Mouse (Mus musculus) olfactory bulb, adult 2 months (tissue): ENCODE results near the gene Mcrip2. TPM values are rescaled to one million over a fixed set of nuclear protein-coding genes. Genes with fewer than 3 reads are reported as not detected.
"Not testable (repeated sequence)": the region's sequence is repeated elsewhere in the genome, so short reads cannot be mapped to it uniquely, and the experiment has no call there.

Experiments
- H3K27ac ChIP-seq: fragments of 200-500 bp; 2 replicates; pipeline ENCODE4 v1.5.1; 2012; ENCODE audit warnings: low read depth, low read length; ENCODE audit not compliant: insufficient read depth
- H3K4me1 ChIP-seq: fragments of 200-500 bp; 2 replicates; pipeline ENCODE4 v1.6.1; 2012; ENCODE audit warnings: low read length; ENCODE audit not compliant: control insufficient read depth, insufficient read depth
- H3K4me3 ChIP-seq: fragments of 200-500 bp; 2 replicates; pipeline ENCODE4 v1.5.1; 2012; ENCODE audit warnings: mild to moderate bottlenecking, low read depth, low read length, moderate library complexity; ENCODE audit not compliant: insufficient read depth
- CTCF ChIP-seq: fragments of 200-500 bp; IDR thresholded peaks from 2 replicates; pipeline ENCODE4 v1.5.1; 2012; ENCODE audit warnings: low read depth, mild to moderate bottlenecking, low read length, moderate library complexity; ENCODE audit not compliant: insufficient read depth
- POLR2A ChIP-seq: fragments of 200-500 bp; IDR thresholded peaks from 2 replicates; pipeline ENCODE4 v1.6.1; 2012; ENCODE audit warnings: mild to moderate bottlenecking, low read depth, low read length, moderate library complexity; ENCODE audit not compliant: insufficient read depth
- WGBS: fragments of 180-500 bp; shearing (Covaris S2); methylation state at CpG from one replicate; pipeline ENCODE4 v1.1.7; 2018; 5-methylcytosine and 5-hydroxymethylcytosine counted together
- polyA plus RNA-seq: library from polyadenylated mRNA; stranded (reverse); fragments of >200 nt; gene quantifications from 2 replicates; pipeline ENCODE4 v1.2.4, GENCODE M21; 2012; ENCODE audit warnings: low replicate concordance; ENCODE audit not compliant: missing spikeins, insufficient read depth, insufficient read length

Gene Mcrip2
- polyA plus RNA-seq, 1 experiment: not detected

DNA sequence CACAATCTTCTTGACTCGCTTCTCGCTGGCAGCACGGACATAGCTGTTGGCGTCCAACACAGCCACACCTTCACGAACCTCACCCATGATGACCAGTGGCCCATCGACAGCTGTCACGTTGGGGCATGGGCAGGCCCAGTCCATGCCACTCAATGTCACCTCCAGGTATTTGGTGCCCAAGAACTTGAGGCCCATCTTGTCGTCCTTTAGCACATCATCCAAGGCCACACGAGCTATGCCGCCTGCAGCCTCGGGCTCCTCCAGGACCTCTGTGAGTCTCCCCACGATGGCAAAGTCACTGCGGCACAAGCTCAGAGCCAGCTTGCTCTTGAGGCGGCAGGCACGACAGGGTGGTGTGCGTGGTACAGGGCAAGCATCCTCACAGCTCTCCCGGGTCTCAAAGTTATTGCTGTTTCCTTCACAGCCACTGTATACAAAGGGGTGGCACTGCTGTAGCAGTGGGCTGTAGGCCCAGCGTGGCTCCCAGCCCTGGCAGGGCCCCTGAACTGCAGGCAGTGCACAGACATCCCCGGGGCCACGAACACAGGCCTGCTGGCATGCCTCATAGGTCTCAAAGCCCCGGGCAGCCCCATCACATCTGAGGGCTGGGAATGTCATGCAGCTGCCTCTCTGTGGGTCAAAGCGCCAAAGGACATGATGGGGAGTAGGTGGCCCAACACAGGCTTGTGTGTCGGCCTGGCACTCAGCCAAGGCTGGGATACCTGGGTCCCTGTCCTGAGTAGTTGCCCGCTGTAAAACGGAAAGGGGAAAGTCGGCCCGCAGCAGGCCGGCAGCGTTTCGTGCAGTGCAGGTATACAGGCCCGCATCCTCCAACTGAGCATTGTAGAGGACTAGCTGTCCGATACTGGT is 9.4 kb upstream of the Mcrip2 start:
- TF ChIP-seq CTCF: no peak
- TF ChIP-seq POLR2A: no peak
- Histone ChIP-seq H3K4me1 (peaks cover 30% of the 10 kb centered on the region), H3K27ac (no peak overlapping the region), H3K4me3 (no peak overlapping the region)
- WGBS: 89% methylated on average over 32 of the region's 32 CpGs

DNA sequence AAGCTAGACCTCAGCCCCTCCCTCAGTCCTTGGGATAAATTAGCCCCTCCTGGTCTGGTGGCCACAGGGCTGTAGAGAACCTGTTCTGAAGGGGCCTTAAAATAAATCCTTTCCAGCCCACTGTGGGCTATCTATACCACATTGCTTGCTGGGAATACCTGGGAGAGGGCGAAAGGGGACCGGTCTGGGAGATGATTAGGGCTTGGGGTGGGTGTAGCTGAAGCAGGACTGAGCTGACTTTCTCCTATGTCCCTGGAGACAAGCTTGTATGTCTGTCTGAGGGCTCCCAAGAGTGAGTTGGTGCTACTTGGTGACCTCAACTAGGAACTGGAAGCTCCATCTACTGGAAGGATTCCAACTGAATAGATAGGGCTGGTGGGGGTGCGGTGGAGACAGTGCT is 8.5 kb upstream of the Mcrip2 start:
- no peak for TF ChIP-seq CTCF
- no peak for TF ChIP-seq POLR2A
- 90% methylated on average over 3 of the region's 3 CpGs for WGBS
- no peak overlapping the region for H3K4me3 ChIP-seq
- peaks cover 30% of the 10 kb centered on the region for H3K4me1 ChIP-seq
- no peak overlapping the region for H3K27ac ChIP-seq

DNA sequence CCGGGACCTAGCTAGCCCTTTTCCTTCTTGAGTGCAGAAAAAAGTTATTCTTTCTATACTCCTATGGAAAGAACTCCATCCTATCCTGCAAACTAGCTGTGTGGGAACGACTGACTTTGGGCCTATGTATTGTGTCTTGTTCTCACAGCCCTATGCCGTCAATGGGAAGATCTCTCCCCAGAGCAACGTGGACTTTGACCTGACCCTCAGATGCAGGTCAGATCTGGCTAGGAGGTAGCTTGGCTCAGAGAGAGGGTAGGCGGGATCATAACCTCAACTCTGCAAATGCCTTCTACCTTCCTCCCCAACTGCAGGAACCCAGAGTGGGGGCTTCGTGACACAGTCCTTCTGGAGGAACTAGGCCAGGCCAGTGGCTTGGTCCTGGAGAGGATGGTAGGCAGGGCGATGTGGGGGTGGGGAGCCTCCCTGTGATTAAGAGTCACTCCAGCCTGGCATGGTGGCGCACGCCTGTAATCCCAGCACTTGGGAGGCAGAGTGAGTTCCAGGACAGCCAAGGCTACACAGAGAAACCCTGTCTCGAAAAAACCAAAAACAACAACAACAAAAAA is 7.9 kb upstream of the Mcrip2 start:
- Histone ChIP-seq H3K4me1 (peaks cover 30% of the 10 kb centered on the region), H3K27ac (no peak overlapping the region), H3K4me3 (peak overlapping the region; percentile 87)
- TF ChIP-seq POLR2A (no peak), CTCF (no peak)
- whole genome bisulfite sequencing: 67% methylated on average over 10 of the region's 10 CpGs

DNA sequence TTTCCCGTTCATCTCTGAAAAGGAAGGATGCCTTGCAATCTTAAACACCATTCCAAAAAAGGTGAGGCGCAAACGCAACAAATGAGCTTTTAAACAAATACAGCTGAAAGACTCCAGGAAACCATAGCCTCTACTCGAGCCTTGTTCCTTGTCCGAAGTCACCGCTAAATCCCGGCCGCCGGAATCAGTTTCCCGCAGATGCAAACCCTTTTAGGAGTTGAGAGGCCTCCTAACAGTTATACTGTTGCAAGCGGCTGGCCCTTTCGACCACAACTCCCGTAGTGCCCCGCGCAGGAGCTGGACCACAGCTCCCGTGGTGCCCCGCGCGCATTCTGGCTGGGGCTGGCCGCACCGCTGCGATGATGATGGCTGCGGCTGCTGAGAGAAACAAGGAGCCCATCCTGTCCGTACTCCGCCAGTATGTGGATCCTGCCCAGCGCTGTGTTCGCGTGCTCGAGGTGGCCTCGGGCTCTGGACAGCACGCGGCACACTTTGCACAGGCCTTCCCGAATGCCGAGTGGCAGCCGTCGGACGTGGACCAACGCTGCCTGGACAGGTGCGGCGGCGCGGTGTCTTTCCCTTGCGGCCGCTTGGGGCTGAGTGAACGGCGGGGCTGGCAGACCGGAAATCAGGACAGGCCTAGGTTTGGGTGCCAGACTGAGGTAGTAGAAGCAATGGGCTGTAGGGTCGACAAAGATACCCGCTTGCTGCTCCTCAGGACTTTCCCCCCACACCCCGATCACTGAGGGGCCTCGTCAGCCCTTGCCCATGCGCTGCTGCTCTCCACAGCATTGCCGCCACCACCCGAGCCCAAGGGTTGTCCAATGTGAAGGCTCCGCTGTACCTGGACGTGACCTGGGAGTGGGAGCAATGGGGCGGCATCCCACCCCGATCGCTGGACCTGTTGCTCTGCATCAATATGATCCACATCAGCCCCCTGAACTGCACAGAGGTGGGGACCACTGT is 6.9 kb upstream of the Mcrip2 start:
- peak; percentile 84 for TF ChIP-seq POLR2A
- TF ChIP-seq CTCF: peak; percentile 32; the same call in 1 of the 2 replicates
- Histone ChIP-seq H3K4me1 (peaks cover 30% of the 10 kb centered on the region), H3K27ac (peak overlapping the region; percentile 96), H3K4me3 (peak overlapping the region; percentile 87)
- under 1% methylated on average over 59 of the region's 59 CpGs for WGBS

GRCm38 (mm10) chr17:25874721-25875170 is 6.2 kb upstream of the Mcrip2 start, which contains the start of gene Mettl26:
TSS of gene Mettl26 (plus strand) at chr17:25875074.
- Histone ChIP-seq H3K27ac (peak within 1 kb of the TSS; percentile 96), H3K4me1 (peaks cover 28% of the 10 kb centered on the region), H3K4me3 (peak within 1 kb of the TSS; percentile 87)
- WGBS: under 1% methylated on average over 25 of the region's 25 CpGs
- TF ChIP-seq CTCF (no peak), POLR2A (no peak)

GRCm38 (mm10) chr17:25874148-25874720 is 5.7 kb upstream of the Mcrip2 start:
- TF ChIP-seq POLR2A: no peak
- no peak for TF ChIP-seq CTCF
- peak overlapping the region; percentile 82 for H3K27ac ChIP-seq
- H3K4me3 ChIP-seq: peak overlapping the region; percentile 87
- H3K4me1 ChIP-seq: peaks cover 27% of the 10 kb centered on the region
- 9% methylated on average over 14 of the region's 14 CpGs for WGBS

DNA sequence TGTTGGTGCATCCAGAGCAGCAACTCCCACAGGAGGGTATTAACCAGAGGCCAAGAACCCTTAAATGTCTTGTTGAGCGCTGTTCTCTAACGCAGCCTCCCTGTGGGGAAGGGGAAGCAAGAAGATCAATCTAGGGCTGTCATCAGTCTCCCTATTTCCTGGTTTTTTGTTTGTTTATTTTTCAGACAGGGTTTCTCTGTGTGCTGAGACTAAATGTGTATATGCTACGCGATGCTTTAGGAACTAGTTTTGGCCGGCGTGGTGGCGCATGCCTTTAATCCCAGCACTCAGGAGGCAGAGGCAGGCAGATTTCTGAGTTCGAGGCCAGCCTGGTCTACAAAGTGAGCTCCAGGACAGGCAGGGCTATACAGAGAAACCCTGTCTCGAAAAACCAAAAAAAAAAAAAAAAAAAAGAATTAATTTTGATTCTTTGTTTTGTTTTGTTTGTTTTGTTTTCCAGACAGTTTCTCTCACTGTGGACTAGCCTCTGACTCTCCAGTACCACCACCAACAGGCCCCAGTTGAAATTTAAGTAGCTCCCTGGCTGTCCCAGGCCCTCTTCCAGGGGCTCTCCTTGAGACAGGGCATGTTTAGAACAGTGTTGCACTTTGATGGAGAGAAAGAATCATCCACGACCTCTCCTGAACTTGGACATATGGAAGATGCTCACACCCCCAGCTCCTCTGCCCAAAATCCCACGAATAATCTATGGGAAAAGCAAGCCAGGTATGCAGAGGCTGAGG is 5.0 kb upstream of the Mcrip2 start:
- Histone ChIP-seq H3K4me1 (peaks cover 22% of the 10 kb centered on the region), H3K27ac (peak overlapping the region; percentile 82; the same call in 1 of the 2 replicates), H3K4me3 (0 out of 2 replicates have a peak overlapping the region, but pooled peaks have one; percentile 87)
- WGBS: 80% methylated on average over 11 of the region's 11 CpGs
- TF ChIP-seq CTCF (no peak), POLR2A (no peak)

- 87% methylated on average over 3 of the region's 3 CpGs for WGBS
- Histone ChIP-seq H3K4me1 (peaks cover 20% of the 10 kb centered on the region), H3K4me3 (no peak overlapping the region), H3K27ac (no peak overlapping the region)
- TF ChIP-seq CTCF (no peak), POLR2A (no peak)
Measured at GRCm38 (mm10) chr17:25872676-25873075, 4.1 kb upstream of the Mcrip2 start.

DNA sequence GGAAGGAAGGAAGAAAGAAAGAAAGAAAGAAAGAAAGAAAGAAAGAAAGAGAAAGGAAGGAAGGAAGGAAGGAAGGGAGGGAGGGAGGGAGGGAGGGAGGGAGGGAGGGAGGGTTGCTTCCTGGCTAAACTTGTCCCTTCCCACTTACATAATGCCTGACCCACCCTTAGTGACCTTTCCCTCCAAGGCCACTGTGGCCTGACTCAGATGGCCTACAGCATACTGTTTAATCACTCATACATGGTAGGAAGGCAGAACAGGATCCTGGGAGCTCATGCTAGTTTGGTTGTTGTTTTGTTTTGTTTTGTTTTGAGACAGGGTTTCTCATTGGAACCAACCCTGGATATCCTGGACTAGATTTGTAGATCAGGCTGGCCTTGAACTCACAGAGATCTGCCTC is 3.0 kb upstream of the Mcrip2 start:
- not testable (repeated sequence) for H3K27ac ChIP-seq, H3K4me3 ChIP-seq

More for the DNA sequence above, 3.0 kb upstream of the Mcrip2 start:
- H3K4me1 ChIP-seq: peaks cover 17% of the 10 kb centered on the region
